ENCODE assay signal across 8 mouse cellular contexts in genomic region chr8:106935324-106935869, GRCm38 (mm10). TPM values are rescaled to one million over a fixed set of nuclear protein-coding genes. Genes with fewer than 3 reads are reported as not detected.
A peak's percentile ranks its signal among the peaks of the same experiment; 100 is the strongest.
DNase-seq lines count a peak whose midpoint lies in the region; ATAC-seq and TF ChIP-seq lines count a peak whose summit lies in the region.

TSS of gene Sntb2 (plus strand) at chr8:106935750.

- peak within 1 kb of the TSS; percentile 91 for H3K27ac ChIP-seq in embryonic facial prominence, embryonic 14.5 days (replicated peaks; ENCODE audit: low read depth, low read length)
- H3K27ac ChIP-seq in heart, embryonic 12.5 days (ENCODE audit: poor library complexity, severe bottlenecking) = peak within 1 kb of the TSS; percentile 84
- peak within 1 kb of the TSS; percentile 94 for H3K27ac ChIP-seq in kidney, postnatal 0 days
- H3K27ac ChIP-seq in liver, embryonic 11.5 days (ENCODE audit: low read depth, low read length) = peak within 1 kb of the TSS; percentile 72; the same call in 1 of the 2 replicates
- H3K27ac ChIP-seq in stomach, embryonic 14.5 days (ENCODE audit: low read length) = peak within 1 kb of the TSS; percentile 92

- 0% methylated on average over 24 of the region's 41 CpGs for WGBS in embryonic facial prominence, embryonic 14.5 days
- under 1% methylated on average over 39 of the region's 41 CpGs for WGBS in heart, embryonic 12.5 days
- WGBS in kidney, postnatal 0 days = 2% methylated on average over 37 of the region's 41 CpGs
- WGBS in liver, embryonic 11.5 days = under 1% methylated on average over 38 of the region's 41 CpGs
- under 1% methylated on average over 30 of the region's 41 CpGs for WGBS in stomach, embryonic 14.5 days

- H3K4me1 ChIP-seq in embryonic facial prominence, embryonic 14.5 days (ENCODE audit: control insufficient read depth, insufficient read depth, low read length) = peaks cover 28% of the 10 kb centered on the region
- peaks cover 24% of the 10 kb centered on the region for H3K4me1 ChIP-seq in heart, embryonic 12.5 days (replicated peaks)
- peaks cover 8% of the 10 kb centered on the region for H3K4me1 ChIP-seq in kidney, postnatal 0 days (replicated peaks; ENCODE audit: insufficient read depth, low read length)
- H3K4me1 ChIP-seq in liver, embryonic 11.5 days (replicated peaks; ENCODE audit: control insufficient read depth, insufficient read depth, low read length) = peaks cover 20% of the 10 kb centered on the region
- peaks cover 14% of the 10 kb centered on the region; the same call in 1 of the 2 replicates for H3K4me1 ChIP-seq in stomach, embryonic 14.5 days (ENCODE audit: control insufficient read depth, insufficient read depth, low read length)

- peak; percentile 93 for DNase-seq in 416B (ENCODE audit: low read depth)
- DNase-seq in adrenal gland, postnatal 4 days (ENCODE audit: low spot score in 2 of 2) = peak; percentile 91 to 96
- DNase-seq in embryonic facial prominence, embryonic 14.5 days (ENCODE audit: low spot score) = peak; percentile 97
- DNase-seq in kidney, postnatal 0 days (ENCODE audit: low spot score) = peak; percentile 94
- peak; percentile 97 for DNase-seq in liver, embryonic 11.5 days (ENCODE audit: low spot score)
- peak; percentile 95 for DNase-seq in naive thymus-derived CD4-positive, alpha-beta T cell, adult 2 months (ENCODE audit: low read depth)

- peak within 1 kb of the TSS; percentile 66 for H3K4me2 ChIP-seq in embryonic facial prominence, embryonic 14.5 days (ENCODE audit: low read depth, low read length)
- peak within 1 kb of the TSS; percentile 85 for H3K4me2 ChIP-seq in heart, embryonic 12.5 days
- H3K4me2 ChIP-seq in kidney, postnatal 0 days (ENCODE audit: low read length) = peak within 1 kb of the TSS; percentile 92
- H3K4me2 ChIP-seq in liver, embryonic 11.5 days = peak within 1 kb of the TSS; percentile 85
- H3K4me2 ChIP-seq in stomach, embryonic 14.5 days (replicated peaks; ENCODE audit: low read depth, low read length) = peak within 1 kb of the TSS; percentile 94

- no peaks in the 10 kb centered on the region for H3K27me3 ChIP-seq in embryonic facial prominence, embryonic 14.5 days (replicated peaks; ENCODE audit: control insufficient read depth, insufficient read depth, low read length)
- H3K27me3 ChIP-seq in heart, embryonic 12.5 days (replicated peaks) = no peaks in the 10 kb centered on the region
- H3K27me3 ChIP-seq in kidney, postnatal 0 days (ENCODE audit: insufficient read depth, low read length) = no peaks in the 10 kb centered on the region
- peaks cover 8% of the 10 kb centered on the region; the same call in 1 of the 2 replicates for H3K27me3 ChIP-seq in liver, embryonic 11.5 days (replicated peaks; ENCODE audit: control insufficient read depth, insufficient read depth, low read length)
- no peaks in the 10 kb centered on the region for H3K27me3 ChIP-seq in stomach, embryonic 14.5 days (ENCODE audit: control insufficient read depth, insufficient read depth, low read length)

- peak within 1 kb of the TSS; percentile 92 for H3K4me3 ChIP-seq in embryonic facial prominence, embryonic 14.5 days (ENCODE audit: low read depth, low read length)
- H3K4me3 ChIP-seq in heart, embryonic 12.5 days = peak within 1 kb of the TSS; percentile 73
- peak within 1 kb of the TSS; percentile 97 for H3K4me3 ChIP-seq in kidney, postnatal 0 days (replicated peaks; ENCODE audit: low read depth, low read length)
- peak within 1 kb of the TSS; percentile 78 for H3K4me3 ChIP-seq in liver, embryonic 11.5 days (ENCODE audit: low read depth, low read length)
- peak within 1 kb of the TSS; percentile 94 for H3K4me3 ChIP-seq in stomach, embryonic 14.5 days (ENCODE audit: low read depth, low read length)

- peak within 1 kb of the TSS; percentile 93 for H3K9ac ChIP-seq in embryonic facial prominence, embryonic 14.5 days (ENCODE audit: low read depth, low read length)
- H3K9ac ChIP-seq in heart, embryonic 12.5 days = peak within 1 kb of the TSS; percentile 94
- H3K9ac ChIP-seq in kidney, postnatal 0 days (ENCODE audit: low read depth, low read length) = peak within 1 kb of the TSS; percentile 95
- H3K9ac ChIP-seq in liver, embryonic 11.5 days (ENCODE audit: low read depth, low read length) = peak within 1 kb of the TSS; percentile 77
- peak within 1 kb of the TSS; percentile 93 for H3K9ac ChIP-seq in stomach, embryonic 14.5 days (replicated peaks; ENCODE audit: low read depth, low read length)

- no peaks in the 10 kb centered on the region for H3K9me3 ChIP-seq in embryonic facial prominence, embryonic 14.5 days (ENCODE audit: control insufficient read depth, low read length)
- no peaks in the 10 kb centered on the region for H3K9me3 ChIP-seq in heart, embryonic 12.5 days (replicated peaks)
- no peaks in the 10 kb centered on the region for H3K9me3 ChIP-seq in kidney, postnatal 0 days (replicated peaks; ENCODE audit: low read length)
- no peaks in the 10 kb centered on the region for H3K9me3 ChIP-seq in liver, embryonic 11.5 days (ENCODE audit: control insufficient read depth, low read length)
- no peaks in the 10 kb centered on the region for H3K9me3 ChIP-seq in stomach, embryonic 14.5 days (ENCODE audit: control insufficient read depth, low read depth, low read length)

- ATAC-seq in embryonic facial prominence, embryonic 14.5 days (ENCODE audit: low read depth) = peak; percentile 84
- peak; percentile 88 for ATAC-seq in heart, embryonic 12.5 days (ENCODE audit: insufficient number of reproducible peaks, low FRiP score)
- ATAC-seq in kidney, postnatal 0 days (replicated peaks; ENCODE audit: low FRiP score, low read depth) = peak; percentile 74
- peak; percentile 77 for ATAC-seq in liver, embryonic 11.5 days (replicated peaks; ENCODE audit: low FRiP score)
- ATAC-seq in stomach, embryonic 14.5 days (ENCODE audit: insufficient number of reproducible peaks, insufficient read depth, low FRiP score, low read depth) = peak; percentile 79

- H3K36me3 ChIP-seq in embryonic facial prominence, embryonic 14.5 days (ENCODE audit: control insufficient read depth, insufficient read depth, low read length) = no peaks in the 10 kb centered on the region
- H3K36me3 ChIP-seq in heart, embryonic 12.5 days = no peaks in the 10 kb centered on the region
- no peaks in the 10 kb centered on the region for H3K36me3 ChIP-seq in kidney, postnatal 0 days (ENCODE audit: insufficient read depth, low read length)
- no peaks in the 10 kb centered on the region for H3K36me3 ChIP-seq in liver, embryonic 11.5 days (ENCODE audit: control insufficient read depth, insufficient read depth, low read length)
- H3K36me3 ChIP-seq in stomach, embryonic 14.5 days (ENCODE audit: control insufficient read depth, insufficient read depth, low read length) = no peaks in the 10 kb centered on the region

- TF ChIP-seq CTCF in kidney, postnatal 0 days (IDR thresholded peaks at IDR 0.05; ENCODE audit: low read depth) = 0 out of 2 replicates have a peak, but pooled peaks have one; percentile 6

RNA-seq across cellular contexts. Expression of gene Sntb2, which starts in this region (rescaled TPM):
- 10 to 100 TPM; 37.2 to 39.0 TPM for total RNA-seq in adrenal gland, postnatal 4 days (2021)
- 16.3 and 18.5 TPM in 2 replicates for polyA plus RNA-seq in embryonic facial prominence, embryonic 14.5 days (2014; fragmentation: Nextera tagmentation; extraction: Ambion mirVana)
- polyA plus RNA-seq in heart, embryonic 12.5 days (2016; fragmentation: Nextera tagmentation; extraction: Ambion mirVana) = 11.5 and 12.2 TPM in 2 replicates
- 10.1 and 10.5 TPM in 2 replicates for polyA plus RNA-seq in kidney, postnatal 0 days (2015; fragmentation: Nextera tagmentation; extraction: Ambion mirVana)
- polyA plus RNA-seq in liver, embryonic 11.5 days (2014; fragmentation: Nextera tagmentation; extraction: Ambion mirVana) = 4.2 and 4.9 TPM in 2 replicates
- polyA plus RNA-seq in stomach, embryonic 14.5 days (2014; fragmentation: Nextera tagmentation; extraction: Ambion mirVana) = 21.6 and 26.9 TPM in 2 replicates

Comparison
In these comparisons a context has a peak if more than half of its experiments do, and no peak if none do; other contexts are left out.
1. Peak in every context shown above with its lines: DNase-seq, ATAC-seq, H3K4me3 ChIP-seq and H3K27ac ChIP-seq.